Mouse (Mus musculus): ENCODE results near the gene Mbtd1. TPM values are rescaled to one million over a fixed set of nuclear protein-coding genes. Genes with fewer than 3 reads are reported as not detected.
A peak's percentile ranks its signal among the peaks of the same experiment; 100 is the strongest.

Mbtd1 gene
- total RNA-seq, 2 experiments from 2014 or later, result 25.5 to 35.7 TPM

GRCm38 (mm10) chr11:93985265-93985664 is 99.6 kb downstream of the Mbtd1 start:
- DNase-seq (ENCODE audit: extremely low spot score in 1 of 2, low spot score in 1 of 2), result no peak

- no peak for DNase-seq (ENCODE audit: extremely low spot score in 1 of 2, low spot score in 1 of 2)
Measured at GRCm38 (mm10) chr11:93986298-93986697, 100.6 kb downstream of the Mbtd1 start.

GRCm38 (mm10) chr11:93987026-93987425 is 101.4 kb downstream of the Mbtd1 start:
- no peak for DNase-seq (ENCODE audit: extremely low spot score in 1 of 2, low spot score in 1 of 2)

GRCm38 (mm10) chr11:93987625-93988327 is 102.1 kb downstream of the Mbtd1 start:
- no peak for DNase-seq (ENCODE audit: extremely low spot score in 1 of 2, low spot score in 1 of 2)

- DNase-seq (ENCODE audit: extremely low spot score in 1 of 2, low spot score in 1 of 2), result no peak
Measured at GRCm38 (mm10) chr11:93988328-93989062, 102.8 kb downstream of the Mbtd1 start.

- DNase-seq (ENCODE audit: extremely low spot score in 1 of 2, low spot score in 1 of 2), result no peak
Measured at GRCm38 (mm10) chr11:93994531-93994930, 108.9 kb downstream of the Mbtd1 start.

- peak; percentile 27 to 48 for DNase-seq (ENCODE audit: extremely low spot score in 1 of 2, low spot score in 1 of 2)
Measured at GRCm38 (mm10) chr11:93995111-93995719, 109.6 kb downstream of the Mbtd1 start.

- DNase-seq (ENCODE audit: extremely low spot score in 1 of 2, low spot score in 1 of 2), result peak; percentile 70 to 80
Measured at GRCm38 (mm10) chr11:93995720-93996305, 110.2 kb downstream of the Mbtd1 start, which contains the start of gene Spag9. Gene Spag9 (plus strand): TSS chr11:93996091.

Other genes starting within 250 kb of the Mbtd1 start
- gene Utp18, start 86 bp upstream of the Mbtd1 start, total RNA-seq (2021), result 10 to 100 TPM; 24.8 to 25.1 TPM
- 10 to 100 TPM; 94.7 to 95.8 TPM for gene Nme2, start 70.4 kb downstream of the Mbtd1 start, total RNA-seq (2021)
- 100 to 1,000 TPM in 1 of 2 experiments, 10 to 100 TPM in 1; 88.1 to 124 TPM for gene Gm20390, start 82.4 kb downstream of the Mbtd1 start, total RNA-seq (2021)
- gene Nme1, start 82.7 kb downstream of the Mbtd1 start, total RNA-seq (2021), result 10 to 100 TPM; 79.8 to 86.1 TPM
- gene Spag9, start 110.2 kb downstream of the Mbtd1 start, total RNA-seq (2021), result 100 to 1,000 TPM; 213 to 215 TPM

Data from layer of hippocampus, postnatal 25 days (tissue).